Mouse (Mus musculus): Measurements from ENCODE around the gene Ptpn6. TPM values are rescaled to one million over a fixed set of nuclear protein-coding genes. Genes with fewer than 3 reads are reported as not detected.

Gene Ptpn6
- total RNA-seq, 4 experiments from 2014 or later = 2.2 to 24.3 (median 13.4) TPM

DNA sequence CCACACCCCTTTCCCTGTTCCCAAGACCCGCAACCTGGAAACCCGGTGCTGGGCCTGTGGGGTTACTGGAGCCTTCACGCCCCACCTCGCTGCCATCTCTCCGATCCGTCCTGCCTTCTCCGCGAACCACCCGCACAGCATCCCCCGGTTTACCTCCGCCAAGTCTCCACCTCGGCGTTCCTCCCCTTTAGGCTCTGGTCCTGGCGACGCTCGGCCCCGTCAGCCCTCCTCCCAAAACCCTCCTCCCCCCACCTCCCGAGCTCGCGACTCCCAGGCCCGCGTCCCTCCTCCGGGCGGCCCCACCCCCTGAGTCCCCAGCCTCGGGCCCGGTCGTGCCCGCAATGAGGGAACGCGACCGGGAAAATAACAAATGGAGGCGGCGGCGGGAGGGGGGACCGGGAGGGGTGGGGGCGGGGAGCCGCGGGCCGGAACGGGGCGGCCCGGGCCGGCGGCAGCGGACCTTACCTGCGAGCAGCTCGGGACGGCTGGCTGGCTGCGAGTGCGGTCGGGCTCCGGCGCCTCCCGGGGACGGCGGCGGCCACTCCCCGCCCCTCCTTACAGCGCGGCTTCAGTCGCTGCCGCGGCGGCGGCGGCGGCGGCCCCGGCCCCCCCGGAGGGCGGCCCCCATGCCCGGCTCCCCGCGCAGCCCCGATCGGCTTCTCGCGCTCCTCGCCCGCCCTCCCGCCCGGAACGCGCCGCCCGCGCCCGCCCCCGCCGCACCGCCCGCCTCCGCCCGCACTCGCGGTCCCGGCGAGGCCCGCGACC, 17.5 kb upstream of the Ptpn6 start, which contains the start of the genes Gm45234 and Atn1:
Gene Gm45234 (minus strand): TSS at position 191 of the 765 bp plus-strand sequence.
Gene Atn1 (minus strand): TSS at position 694 of the 765 bp plus-strand sequence.
- no peak for DNase-seq (ENCODE audit: low spot score in 2 of 2)

DNA sequence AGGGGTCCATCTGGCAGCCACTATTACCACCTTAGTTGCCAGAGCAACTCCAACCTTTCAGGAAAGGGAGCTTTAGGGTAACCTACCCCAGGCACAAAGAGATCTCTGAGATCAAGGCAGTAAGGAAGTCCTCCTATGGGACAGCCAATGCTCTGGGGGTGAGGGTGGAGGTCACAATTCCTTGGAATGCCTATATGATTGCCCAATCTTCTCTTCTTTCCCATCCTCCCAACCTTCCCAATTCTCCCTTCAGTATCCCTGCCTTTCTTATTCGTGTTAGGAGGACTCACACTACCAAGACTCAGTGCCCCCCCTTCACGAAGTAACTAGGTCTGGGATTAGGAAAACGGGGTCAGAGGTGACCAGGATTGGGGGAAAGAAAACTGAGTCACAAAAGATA, 16.8 kb upstream of the Ptpn6 start:
- DNase-seq (ENCODE audit: low spot score in 2 of 2) = no peak

GRCm38 (mm10) chr6:124753861-124754260, 15.3 kb upstream of the Ptpn6 start:
- DNase-seq (ENCODE audit: low spot score in 2 of 2) = no peak

GRCm38 (mm10) chr6:124750405-124750804, 11.9 kb upstream of the Ptpn6 start:
- DNase-seq (ENCODE audit: low spot score in 2 of 2) = no peak

DNA sequence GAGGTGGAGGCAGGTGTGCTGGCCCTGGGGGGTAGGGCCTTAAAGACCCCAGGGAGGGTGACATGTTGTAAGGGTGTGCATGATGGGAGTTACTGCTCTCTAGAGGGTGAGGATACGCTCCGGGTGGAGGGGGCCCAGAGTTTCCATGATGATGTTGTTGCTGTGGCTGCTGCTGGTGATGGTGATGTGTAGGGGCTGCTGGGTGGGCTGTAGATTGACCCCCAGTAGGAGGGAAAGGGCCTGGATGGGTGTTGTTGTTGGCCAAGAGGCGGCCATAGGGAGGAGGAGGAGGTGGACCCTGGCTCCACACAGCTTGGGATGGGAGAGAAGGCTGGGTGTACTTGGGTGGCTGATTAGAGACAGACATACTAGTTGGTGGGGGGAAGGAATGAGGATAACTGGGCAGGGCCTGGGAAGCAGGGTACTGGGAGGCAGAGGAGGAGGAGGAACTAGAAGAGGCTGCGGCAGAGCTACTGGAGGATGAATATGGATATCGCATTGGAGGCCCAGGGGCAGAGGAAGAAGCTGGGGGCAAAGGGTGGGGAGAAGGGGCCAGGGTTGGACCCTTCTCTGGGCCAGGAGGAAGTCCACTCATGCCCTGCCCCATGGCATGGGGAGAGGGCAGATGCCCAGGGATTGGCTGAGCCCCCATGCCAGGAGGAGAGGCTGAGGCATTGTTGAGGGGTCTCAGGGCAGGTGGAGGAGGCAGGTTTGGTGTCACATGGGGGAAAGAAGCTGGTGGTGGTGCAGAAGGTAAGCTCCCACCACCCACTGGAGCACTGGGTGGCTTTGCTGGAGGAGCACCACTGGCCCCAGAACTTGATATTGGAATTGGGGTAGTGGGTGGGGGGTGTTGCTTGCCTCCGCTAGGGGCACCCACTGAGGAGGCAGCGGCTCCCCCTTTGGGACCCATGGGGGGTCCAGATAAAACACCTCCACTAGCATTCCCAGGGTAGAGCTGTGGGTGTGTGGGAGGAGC, 8.4 kb upstream of the Ptpn6 start:
- no peak for DNase-seq (ENCODE audit: low spot score in 2 of 2)

- no peak for DNase-seq (ENCODE audit: low spot score in 2 of 2)
Observed at GRCm38 (mm10) chr6:124746296-124746605, 7.7 kb upstream of the Ptpn6 start.

GRCm38 (mm10) chr6:124745490-124746295, 7.2 kb upstream of the Ptpn6 start:
- peak; percentile 90 to 93 for DNase-seq (ENCODE audit: low spot score in 2 of 2)

GRCm38 (mm10) chr6:124744755-124745321, 6.3 kb upstream of the Ptpn6 start:
- DNase-seq (ENCODE audit: low spot score in 2 of 2) = no peak

DNA sequence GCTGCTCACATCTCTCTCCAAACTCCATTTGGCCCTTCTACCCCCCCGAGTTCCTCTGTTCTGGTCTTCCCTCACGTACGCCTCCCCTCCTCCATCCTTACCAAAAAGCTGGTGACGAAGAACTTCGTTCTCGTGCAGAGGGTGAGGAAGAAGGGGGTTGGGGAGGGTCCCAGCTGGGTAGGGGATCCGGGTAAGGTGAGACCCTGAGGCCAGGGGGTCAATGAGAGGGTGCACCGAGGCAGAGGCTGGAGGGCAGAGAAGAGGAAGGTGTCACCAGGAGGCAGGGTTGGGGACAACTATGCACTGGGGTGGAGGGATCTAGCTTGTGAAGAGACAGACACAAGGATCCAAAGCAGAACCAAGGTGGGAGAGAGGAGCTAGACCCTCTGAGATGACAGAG, 5.1 kb upstream of the Ptpn6 start:
- DNase-seq (ENCODE audit: low spot score in 2 of 2) = no peak

DNA sequence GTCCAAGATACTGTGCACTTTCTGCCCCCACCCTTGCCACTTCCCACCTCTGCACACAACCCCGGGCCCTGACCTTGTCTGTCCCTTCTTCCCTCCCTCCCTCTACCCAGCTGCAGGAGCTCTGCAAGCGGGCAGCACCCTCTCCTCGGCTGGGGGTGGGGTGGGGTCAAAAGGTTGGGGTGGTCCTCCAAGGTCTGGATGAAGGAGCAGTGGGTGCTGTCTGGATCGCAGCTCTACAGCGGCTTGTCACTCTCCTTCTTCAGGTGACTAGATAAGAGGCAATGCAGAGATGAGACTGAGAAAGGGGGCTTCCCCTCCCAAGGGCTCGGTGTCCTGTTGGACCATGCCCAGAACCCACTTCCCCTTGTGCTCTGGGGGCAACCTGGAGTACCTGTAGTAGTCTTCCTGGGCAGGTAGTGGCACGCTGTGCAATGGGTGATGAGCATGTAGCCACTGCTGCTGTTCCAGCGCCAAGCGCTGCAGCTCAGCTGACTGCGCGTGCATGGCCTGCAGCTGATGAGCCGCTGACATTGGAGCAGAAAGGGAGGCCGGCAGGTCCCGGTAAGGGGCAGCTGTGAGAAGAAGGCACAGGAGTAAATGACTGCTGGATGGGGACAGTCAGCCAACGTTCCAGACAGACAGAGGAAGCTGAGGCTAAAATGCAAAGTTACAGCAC, 4.5 kb upstream of the Ptpn6 start:
- DNase-seq (ENCODE audit: low spot score in 2 of 2) = no peak

GRCm38 (mm10) chr6:124741842-124742241, 3.3 kb upstream of the Ptpn6 start:
- no peak for DNase-seq (ENCODE audit: low spot score in 2 of 2)

DNA sequence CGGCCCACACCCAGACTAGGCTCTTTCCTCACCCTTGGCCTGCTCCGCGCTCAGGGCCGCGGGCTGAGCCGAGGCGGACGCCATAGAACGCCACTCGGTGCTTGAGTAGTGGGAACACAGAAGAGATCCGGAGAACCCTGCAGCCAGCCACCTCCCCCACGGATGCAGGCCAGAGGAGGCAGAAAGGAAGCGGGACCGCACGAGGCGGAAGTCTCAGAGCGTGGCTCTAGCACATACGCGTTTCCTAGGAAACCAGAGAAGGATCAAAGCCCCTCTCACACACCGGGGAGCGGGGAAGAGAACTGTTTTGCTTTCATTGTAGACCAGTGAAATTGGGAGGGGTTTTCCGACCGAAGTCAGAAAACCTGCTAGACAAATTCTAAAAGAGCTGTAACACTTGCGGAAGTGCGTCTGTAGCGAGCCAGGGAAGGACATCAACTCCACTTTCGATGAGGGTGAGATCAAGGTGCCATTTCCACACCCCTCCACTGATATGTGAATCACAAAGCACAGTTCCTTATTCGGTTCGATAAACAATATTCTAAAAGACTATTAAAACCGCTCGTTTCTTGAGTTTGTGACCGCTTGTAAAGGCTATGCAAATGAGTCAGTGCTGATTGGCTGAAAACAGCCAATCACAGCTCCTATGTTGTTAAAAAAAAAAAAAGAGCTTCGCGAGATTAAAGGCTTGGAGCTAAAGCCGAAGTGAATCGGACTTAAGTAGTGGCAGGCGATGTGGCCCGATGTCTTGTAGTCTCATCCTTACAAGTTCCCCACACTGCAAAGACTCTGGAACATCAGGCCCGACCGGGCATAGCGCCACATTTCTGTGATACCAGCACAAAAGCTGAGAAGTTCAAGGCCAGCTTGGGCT, 2.6 kb upstream of the Ptpn6 start, which contains the start of gene Grcc10:
Gene Grcc10 (minus strand): TSS at position 487 of the 874 bp plus-strand sequence.
- DNase-seq (ENCODE audit: low spot score in 2 of 2) = peak; percentile 89 to 90

- DNase-seq (ENCODE audit: low spot score in 2 of 2) = no peak
Observed at GRCm38 (mm10) chr6:124740211-124740887, 1.8 kb upstream of the Ptpn6 start.

- DNase-seq (ENCODE audit: low spot score in 2 of 2) = no peak
Observed at GRCm38 (mm10) chr6:124739231-124739796, 800 bp upstream of the Ptpn6 start.

DNA sequence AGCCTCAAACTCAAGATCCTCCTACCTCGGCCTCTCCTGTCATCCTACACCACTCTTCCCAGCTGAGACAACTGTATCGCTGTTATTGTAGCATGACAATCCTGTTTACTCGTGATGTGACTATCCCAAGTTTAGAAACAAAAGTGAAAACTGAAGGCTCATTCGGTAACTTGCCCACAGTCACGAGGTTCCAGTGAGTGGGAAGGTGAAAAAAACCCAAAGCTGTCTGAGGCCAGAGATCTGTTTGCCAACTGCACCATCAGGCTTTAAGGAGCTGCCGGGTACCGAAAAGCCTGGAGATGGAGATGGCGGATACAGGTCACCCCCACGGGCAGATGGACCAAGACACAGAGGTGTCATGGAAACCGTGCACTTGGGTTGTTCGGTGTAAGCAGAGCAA, 1.5 kb downstream of the Ptpn6 start:
- DNase-seq (ENCODE audit: low spot score in 2 of 2) = no peak

GRCm38 (mm10) chr6:124734417-124734816, 4.1 kb downstream of the Ptpn6 start:
- no peak for DNase-seq (ENCODE audit: low spot score in 2 of 2)

- no peak for DNase-seq (ENCODE audit: low spot score in 2 of 2)
Observed at GRCm38 (mm10) chr6:124732476-124733370, 5.8 kb downstream of the Ptpn6 start.

All from layer of hippocampus, adult 8-10 months (tissue).